Mouse (Mus musculus): Measurements from ENCODE around the gene Ppcs. TPM values are rescaled to one million over a fixed set of nuclear protein-coding genes. Genes with fewer than 3 reads are reported as not detected.
A peak's percentile ranks its signal among the peaks of the same experiment; 100 is the strongest.

The Ppcs gene
- total RNA-seq, 2 experiments from 2014 or later = 5.0 to 5.8 TPM

- intact Hi-C loops (cut with DNase I) = no loop called here
- no peak for DNase-seq
These were observed 1.0 kb downstream of the Ppcs start for GRCm38 (mm10) chr4:119421191-119421590.

GRCm38 (mm10) chr4:119417894-119418293 lies 4.3 kb downstream of the Ppcs start:
- intact Hi-C loops (cut with DNase I) = no loop called here

GRCm38 (mm10) chr4:119417270-119417669 lies 5.0 kb downstream of the Ppcs start:
- no peak for DNase-seq
- intact Hi-C loops (cut with DNase I) = no loop called here

More at GRCm38 (mm10) chr4:119417894-119418293, 4.3 kb downstream of the Ppcs start:
- DNase-seq = no peak

- peak; percentile 96 for DNase-seq
- intact Hi-C loops (cut with DNase I) = no loop called here
These were observed 7.0 kb downstream of the Ppcs start, which contains the start of gene Ccdc30 for GRCm38 (mm10) chr4:119415072-119415753. Gene Ccdc30, minus strand, starts transcription at chr4:119415521.

- intact Hi-C loops (cut with DNase I) = no loop called here
- peak; percentile 85 for DNase-seq
These were observed 9.4 kb downstream of the Ppcs start for GRCm38 (mm10) chr4:119412791-119413190.

- DNase-seq = no peak
- intact Hi-C loops (cut with DNase I) = no loop called here
These were observed 10.2 kb downstream of the Ppcs start for GRCm38 (mm10) chr4:119411877-119412650.

GRCm38 (mm10) chr4:119403431-119403830 lies 18.8 kb downstream of the Ppcs start:
- no peak for DNase-seq
- intact Hi-C loops (cut with DNase I) = no loop called here

- no peak for DNase-seq
- intact Hi-C loops (cut with DNase I) = no loop called here
These were observed 21.3 kb downstream of the Ppcs start for GRCm38 (mm10) chr4:119400896-119401295.

- intact Hi-C loops (cut with DNase I) = no loop called here
- DNase-seq = peak; percentile 59
These were observed 23.5 kb downstream of the Ppcs start for GRCm38 (mm10) chr4:119398751-119399150.

GRCm38 (mm10) chr4:119390369-119390768 lies 31.9 kb downstream of the Ppcs start:
- intact Hi-C loops (cut with DNase I) = no loop called here
- DNase-seq = peak; percentile 32

- DNase-seq = no peak
- intact Hi-C loops (cut with DNase I) = no loop called here
These were observed 33.0 kb downstream of the Ppcs start for GRCm38 (mm10) chr4:119389184-119389583.

- intact Hi-C loops (cut with DNase I) = no loop called here
- no peak for DNase-seq
These were observed 40.6 kb downstream of the Ppcs start for GRCm38 (mm10) chr4:119381471-119382190.

GRCm38 (mm10) chr4:119369460-119369859 lies 52.8 kb downstream of the Ppcs start:
- no peak for DNase-seq
- intact Hi-C loops (cut with DNase I) = no loop called here

Other genes starting within 250 kb of the Ppcs start
- 1 to 10 TPM; 4.5 to 8.7 TPM for gene Zfp691, start 248.2 kb downstream of the Ppcs start, total RNA-seq (2021)
- 1 to 10 TPM in 1 of 2 experiments, under 1 TPM in 1; 0.40 to 1.0 TPM for gene Ermap, start 232.4 kb downstream of the Ppcs start, total RNA-seq (2021)
- gene Svbp, start 227.1 kb downstream of the Ppcs start, total RNA-seq (2021) = 10 to 100 TPM; 72.9 to 79.6 TPM
- under 1 TPM; 0.38 to 0.48 TPM for gene Tmem269, start 204.2 kb downstream of the Ppcs start, total RNA-seq (2021)
- 10 to 100 TPM; 29.7 to 36.2 TPM for gene AU022252, start 189.7 kb downstream of the Ppcs start, total RNA-seq (2021)
- gene P3h1, start 189.5 kb downstream of the Ppcs start, total RNA-seq (2021) = 10 to 100 TPM; 10.9 to 12.4 TPM
- gene Cldn19, start 167.0 kb downstream of the Ppcs start, total RNA-seq (2021) = under 1 TPM; 0.12 to 0.14 TPM
- gene Ybx1, start 127.8 kb downstream of the Ppcs start, total RNA-seq (2021) = 1,000 to 10,000 TPM; 1,087 to 1,125 TPM
- 10 to 100 TPM; 26.2 to 27.3 TPM for gene Ppih, start 101.9 kb downstream of the Ppcs start, total RNA-seq (2021)
- 10 to 100 TPM; 20.5 to 21.3 TPM for gene Ccdc30, start 6.9 kb downstream of the Ppcs start, total RNA-seq (2021)
- under 1 TPM; 0.26 to 0.40 TPM for gene Zmynd12, start 394 bp upstream of the Ppcs start, total RNA-seq (2021)
- 10 to 100 TPM; 28.2 to 29.0 TPM for gene Rimkla, start 70.2 kb upstream of the Ppcs start, total RNA-seq (2021)
- 10 to 100 TPM; 81.2 to 82.6 TPM for gene Foxj3, start 114.6 kb upstream of the Ppcs start, total RNA-seq (2021)
- gene Frg2f1, start 117.1 kb upstream of the Ppcs start, total RNA-seq (2021) = 10 to 100 TPM; 24.1 to 28.0 TPM
- gene Guca2a, start 215.3 kb upstream of the Ppcs start, total RNA-seq (2021) = not detected
- gene Guca2b, start 236.5 kb upstream of the Ppcs start, total RNA-seq (2021) = not detected

Data from left cerebral cortex, postnatal 4 days (tissue).